Mouse (Mus musculus) heart, embryonic 13.5 days (tissue): Measurements from ENCODE around the gene Cd200r4. TPM values are rescaled to one million over a fixed set of nuclear protein-coding genes. Genes with fewer than 3 reads are reported as not detected.

Experiments used
- ATAC-seq: fragments of 200-750 bp; cut with Nextera tagmentation; 2 replicates; pipeline ENCODE4 v1.8.0; 2017; ENCODE audit warnings: moderate TSS enrichment; ENCODE audit not compliant: insufficient number of reproducible peaks, low FRiP score, low TSS enrichment; ENCODE audit errors: extremely low read depth
- H3K27ac ChIP-seq: fragments of 300-500 bp; sonication (generic); replicated peaks from 2 replicates; pipeline ENCODE4 v1.5.1; 2015; ENCODE audit warnings: moderate library complexity, mild to moderate bottlenecking, inconsistent platforms
- H3K27me3 ChIP-seq: fragments of 300-500 bp; sonication (generic); replicated peaks from 2 replicates; pipeline ENCODE4 v1.6.1; 2015; ENCODE audit warnings: mild to moderate bottlenecking, inconsistent platforms
- H3K36me3 ChIP-seq: fragments of 300-500 bp; sonication (generic); 2 replicates; pipeline ENCODE4 v1.6.1; 2015; ENCODE audit warnings: mild to moderate bottlenecking, inconsistent platforms
- H3K4me1 ChIP-seq: fragments of 300-500 bp; sonication (generic); 2 replicates; pipeline ENCODE4 v1.6.1; 2015; ENCODE audit warnings: inconsistent platforms
- H3K4me2 ChIP-seq: fragments of 300-500 bp; sonication (generic); 2 replicates; pipeline ENCODE4 v1.6.1; 2015; ENCODE audit warnings: inconsistent platforms, mild to moderate bottlenecking, moderate library complexity
- H3K4me3 ChIP-seq: fragments of 300-500 bp; sonication (generic); 2 replicates; pipeline ENCODE4 v1.5.1; 2015; ENCODE audit warnings: moderate library complexity, mild to moderate bottlenecking, inconsistent platforms
- H3K9ac ChIP-seq: fragments of 300-500 bp; sonication (generic); 2 replicates; pipeline ENCODE4 v1.6.1; 2015; ENCODE audit warnings: inconsistent platforms, mild to moderate bottlenecking, moderate library complexity
- H3K9me3 ChIP-seq: fragments of 300-500 bp; sonication (generic); 2 replicates; pipeline ENCODE4 v1.6.1; 2016; ENCODE audit warnings: inconsistent platforms
- WGBS: fragments of 180-500 bp; shearing (Covaris S2); methylation state at CpG from one replicate; pipeline ENCODE4 v1.1.7; 2015; ENCODE audit warnings: mixed read lengths; 5-methylcytosine and 5-hydroxymethylcytosine counted together
- polyA plus RNA-seq: library from polyadenylated mRNA; unstranded; fragments of >200 nt; fragmentation: Nextera tagmentation; extraction: Ambion mirVana; gene quantifications from 2 replicates; pipeline ENCODE4 v1.2.1, GENCODE M21; 2015

The Cd200r4 gene
- polyA plus RNA-seq, 1 experiment from 2014 or later: not detected

DNA sequence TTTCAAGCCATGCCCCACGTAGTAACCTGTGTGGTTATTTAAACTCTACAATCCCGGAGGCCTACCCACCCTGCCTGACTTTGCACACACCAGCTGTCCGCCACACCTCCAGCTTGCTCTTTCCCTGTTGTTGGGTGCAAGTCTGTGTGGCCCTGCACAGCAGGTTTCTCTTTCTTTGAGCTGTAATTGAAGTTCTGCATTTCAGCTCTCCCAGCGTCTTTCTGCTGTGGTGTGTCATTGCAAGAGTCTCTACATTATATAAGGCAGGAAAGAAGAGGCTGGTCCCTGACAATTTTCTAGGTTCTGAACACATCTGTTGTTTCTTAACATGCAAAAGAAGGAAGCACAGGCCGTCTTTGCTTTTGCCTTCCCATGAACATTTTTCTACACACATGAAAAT, 65.1 kb downstream of the Cd200r4 start:
- Histone ChIP-seq H3K4me1 (peaks cover 8% of the 10 kb centered on the region), H3K4me2 (no peak overlapping the region), H3K36me3 (no peaks in the 10 kb centered on the region), H3K9ac (no peak overlapping the region), H3K27ac (no peak overlapping the region), H3K27me3 (no peaks in the 10 kb centered on the region), H3K9me3 (no peaks in the 10 kb centered on the region), H3K4me3 (no peak overlapping the region)
- ATAC-seq: no peak
- WGBS: 68% methylated on average over 5 of the region's 5 CpGs

- Histone ChIP-seq H3K9me3 (no peaks in the 10 kb centered on the region), H3K9ac (no peak overlapping the region), H3K4me3 (no peak overlapping the region), H3K4me1 (peaks cover 8% of the 10 kb centered on the region), H3K27me3 (no peaks in the 10 kb centered on the region), H3K36me3 (no peaks in the 10 kb centered on the region), H3K27ac (no peak overlapping the region), H3K4me2 (no peak overlapping the region)
- 65% methylated on average over 6 of the region's 6 CpGs for WGBS
- ATAC-seq: no peak
These were observed 66.1 kb downstream of the Cd200r4 start for GRCm38 (mm10) chr16:44877595-44877994.

Other genes with a start within 250 kb of the Cd200r4 start
- 5.7 and 5.9 TPM in 2 replicates for gene Nepro, start 87.4 kb upstream of the Cd200r4 start, polyA plus RNA-seq
- 18.3 and 19.3 TPM in 2 replicates for gene Gtpbp8, start 65.4 kb upstream of the Cd200r4 start, polyA plus RNA-seq
- 1.2 and 1.7 TPM in 2 replicates for gene Cd200r1, start 46.0 kb upstream of the Cd200r4 start, polyA plus RNA-seq
- gene Cd200r2, start 55.4 kb downstream of the Cd200r4 start, polyA plus RNA-seq: 0.10 and 0.35 TPM in 2 replicates
- gene Cd200r3, start 131.9 kb downstream of the Cd200r4 start, polyA plus RNA-seq: 0.15 and 0.27 TPM in 2 replicates